Mouse (Mus musculus): ENCODE measurements at regions not wholly inside any gene's neighbourhood (a gene's known extent, or its start where the extent isn't known, plus 50 kb on each side); places are given as distances from the start of the nearest gene placed in this dataset.
A peak's percentile ranks its signal among the peaks of the same experiment; 100 is the strongest.

DNA sequence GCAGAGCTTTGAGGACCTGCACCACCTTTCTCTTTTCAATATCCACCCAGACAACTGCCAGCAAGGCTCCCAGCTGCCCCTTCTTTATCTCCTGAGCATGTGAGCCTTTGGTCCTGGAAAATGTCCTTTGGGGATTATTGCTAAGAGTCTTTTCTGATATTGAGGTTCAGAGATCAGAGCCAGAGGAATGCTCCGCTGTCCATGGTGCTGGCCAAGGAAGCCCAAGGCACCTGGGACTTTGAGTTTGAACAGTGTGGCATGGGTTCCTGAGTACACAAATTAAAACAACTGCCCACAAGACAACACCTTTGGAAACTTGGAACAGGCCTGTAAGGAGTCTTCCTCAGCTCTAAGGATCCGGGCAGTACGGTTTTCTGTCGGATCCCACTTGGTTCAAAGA, 52.6 kb upstream of the Slc28a3 start:
- DNase-seq (ENCODE audit: low read depth, low spot score): no peak

DNA sequence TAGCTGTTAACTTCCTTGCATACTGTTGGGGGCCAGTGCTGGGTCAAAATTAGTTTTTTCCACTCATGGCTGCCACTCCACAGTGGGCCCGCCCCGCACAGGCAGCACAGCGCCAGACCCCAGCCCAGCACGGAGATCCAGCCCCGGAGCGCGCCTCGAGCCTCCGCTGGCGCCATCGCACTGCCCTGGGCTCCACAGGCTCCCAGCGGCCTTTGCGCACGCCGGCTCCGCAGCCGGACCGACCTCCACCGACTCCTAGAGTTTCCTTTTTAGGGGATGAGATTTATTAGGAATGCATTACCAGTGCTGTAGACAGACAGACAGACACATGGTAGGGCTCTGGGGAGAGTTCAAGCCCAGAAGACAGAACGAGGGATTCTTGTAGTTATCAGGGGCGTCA, 58.0 kb upstream of the Slc28a3 start:
- DNase-seq (ENCODE audit: low read depth, low spot score): no peak

DNA sequence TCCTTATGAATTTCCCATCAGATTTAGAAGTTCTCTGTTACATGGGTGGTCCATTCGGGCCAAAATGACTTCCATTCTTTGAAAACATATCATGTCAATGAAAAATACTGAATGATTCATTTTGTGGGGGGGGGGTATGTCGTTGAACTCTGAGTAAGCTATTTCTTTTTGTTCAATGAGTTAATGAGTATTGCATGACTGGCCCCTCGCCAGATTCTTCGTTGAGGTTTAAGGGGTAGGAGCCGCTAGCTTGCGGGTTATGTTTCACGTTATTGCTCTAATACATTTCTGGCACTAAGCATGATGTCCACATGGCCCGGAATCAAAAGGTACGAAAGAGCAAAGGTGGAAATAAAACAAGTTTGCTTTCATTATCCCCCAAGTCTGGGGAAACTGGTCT, 59.5 kb upstream of the Slc28a3 start:
- DNase-seq (ENCODE audit: low read depth, low spot score): no peak

DNA sequence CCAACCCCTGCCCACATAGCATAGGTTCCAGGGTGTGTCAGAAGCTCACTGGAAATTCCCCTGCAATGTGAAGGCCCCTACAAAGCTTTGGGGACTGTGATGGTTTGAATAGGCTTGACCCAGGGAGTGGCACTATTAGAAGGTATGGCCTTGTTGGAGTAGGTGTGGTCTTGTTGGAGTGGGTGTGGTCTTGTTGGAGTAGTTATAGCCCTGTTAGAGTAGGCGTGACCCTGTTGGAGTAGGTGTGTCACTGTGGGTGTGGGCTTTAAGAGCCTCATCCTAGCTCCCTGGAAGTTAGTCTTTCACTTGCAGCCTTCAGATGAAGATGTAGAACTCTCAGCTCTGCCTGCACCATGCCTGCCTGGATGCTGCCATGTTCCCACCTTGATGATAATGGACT, 64.9 kb upstream of the Slc28a3 start:
- DNase-seq (ENCODE audit: low read depth, low spot score): peak; percentile 77

DNA sequence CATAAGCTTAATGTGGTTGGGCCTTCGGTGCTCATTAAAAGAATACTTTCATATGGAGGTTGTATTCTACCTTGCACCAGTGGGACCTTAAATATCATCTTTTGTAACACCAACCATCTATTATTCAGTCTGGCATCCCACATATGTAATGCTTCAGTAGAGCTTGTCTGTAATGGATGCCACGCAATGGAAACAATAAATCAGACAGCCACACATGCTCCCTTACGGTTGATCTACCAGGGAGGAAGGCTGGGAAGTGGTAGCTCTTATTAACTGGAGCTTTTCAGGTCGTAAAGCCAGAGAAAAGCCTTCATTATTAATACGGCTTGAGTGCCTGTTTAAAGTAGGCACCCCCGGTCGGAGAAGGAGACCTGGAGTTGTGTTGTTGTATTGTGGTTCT, 66.8 kb upstream of the Slc28a3 start:
- no peak for DNase-seq (ENCODE audit: low read depth, low spot score)

DNA sequence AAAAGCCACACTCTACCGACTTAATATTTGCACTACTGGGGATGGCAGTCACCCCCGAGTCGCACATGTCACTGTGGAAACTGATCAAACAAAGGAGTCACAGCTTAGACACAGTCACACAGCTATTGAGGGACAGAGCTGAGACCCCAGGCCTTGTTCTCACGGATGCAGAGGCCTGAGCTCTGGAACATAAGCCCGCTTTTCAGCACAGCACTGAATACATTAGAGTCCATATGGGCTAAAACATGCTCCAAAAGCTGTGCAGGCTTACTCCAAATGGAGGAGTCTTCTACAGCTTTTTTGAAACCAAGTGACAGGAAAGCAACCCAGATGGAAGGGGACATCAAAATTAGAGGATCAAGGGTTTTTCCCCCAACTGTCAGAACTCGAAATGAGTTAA, 69.0 kb upstream of the Slc28a3 start:
- DNase-seq (ENCODE audit: low read depth, low spot score): no peak

DNA sequence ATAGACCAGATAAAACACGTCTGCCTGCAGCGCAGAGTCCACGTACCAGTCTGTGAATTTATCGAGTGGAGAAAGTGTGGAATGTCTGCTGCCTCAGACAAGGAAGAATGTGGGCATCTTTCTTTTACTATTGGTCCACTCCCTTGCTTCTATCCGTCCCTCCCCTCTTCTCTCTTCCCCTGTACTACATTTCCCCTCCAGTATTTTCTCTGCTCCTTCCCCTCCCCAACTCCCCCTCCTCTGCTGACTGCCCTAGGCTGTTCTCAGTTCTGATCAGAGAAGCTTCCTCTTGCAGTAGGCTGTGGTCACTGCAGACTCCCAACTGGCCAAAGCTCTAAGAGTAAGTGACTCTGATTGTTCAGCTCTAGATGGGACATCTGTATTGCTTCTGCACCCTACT, 76.1 kb upstream of the Slc28a3 start:
- DNase-seq (ENCODE audit: low read depth, low spot score): no peak

DNA sequence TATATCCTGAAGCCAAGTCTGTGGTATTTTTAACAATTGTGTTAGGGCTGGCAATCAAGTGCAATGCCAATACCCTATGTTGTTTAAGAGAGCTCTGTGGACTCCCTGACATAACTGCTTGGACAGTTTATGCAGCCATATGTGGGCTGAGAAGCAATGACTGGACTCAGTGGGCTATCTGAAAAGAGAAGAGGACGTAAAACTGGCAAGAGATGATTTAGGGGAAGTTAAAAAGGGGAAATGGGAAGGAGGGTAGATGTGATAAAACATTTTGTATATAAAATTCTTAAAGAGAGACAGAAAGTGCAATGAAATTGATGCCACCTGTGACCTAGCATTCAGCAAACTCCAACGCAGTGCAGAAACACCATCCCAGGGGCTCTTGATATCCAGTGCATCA, 76.9 kb upstream of the Slc28a3 start:
- no peak for DNase-seq (ENCODE audit: low read depth, low spot score)

DNA sequence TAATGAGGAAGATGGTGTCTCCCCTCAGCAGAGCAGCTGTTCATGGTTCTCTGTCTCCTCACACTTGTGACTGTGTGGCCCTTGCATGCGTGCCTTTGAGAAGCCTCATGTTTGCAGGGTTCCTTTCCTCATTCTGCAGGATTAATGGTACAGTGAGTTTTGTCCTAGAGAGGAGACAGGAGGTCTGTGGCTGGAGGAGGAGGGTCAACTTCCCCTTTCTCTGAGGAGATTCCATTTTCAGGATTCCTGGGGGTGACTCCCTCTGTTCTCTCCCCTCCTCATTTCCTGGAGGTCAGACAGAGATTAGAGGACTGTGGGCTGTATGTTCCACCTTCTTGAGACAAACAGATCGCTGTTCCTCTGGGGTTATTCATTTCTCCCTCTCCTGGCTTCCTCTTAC, 77.6 kb upstream of the Slc28a3 start:
- DNase-seq (ENCODE audit: low read depth, low spot score): no peak

DNA sequence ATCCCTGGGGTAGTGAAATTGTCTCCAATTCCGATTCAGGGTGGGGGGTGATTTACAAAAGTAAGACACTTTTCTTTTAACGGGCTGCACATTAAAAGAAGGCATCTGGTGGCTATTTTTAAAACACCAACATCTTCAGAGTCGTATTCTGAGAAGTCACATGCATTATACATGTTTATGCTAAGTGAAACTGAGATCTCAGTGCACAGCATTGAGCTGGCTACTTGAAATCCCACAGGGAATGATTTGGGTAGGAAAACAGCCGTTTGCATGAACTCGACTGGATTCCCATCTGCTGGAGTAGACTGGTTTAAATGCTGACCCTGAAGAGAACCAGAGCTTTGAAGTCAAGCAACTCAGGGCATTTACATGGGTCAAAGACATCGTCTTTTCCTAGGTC, 84.0 kb upstream of the Slc28a3 start:
- no peak for DNase-seq (ENCODE audit: low read depth, low spot score)

DNA sequence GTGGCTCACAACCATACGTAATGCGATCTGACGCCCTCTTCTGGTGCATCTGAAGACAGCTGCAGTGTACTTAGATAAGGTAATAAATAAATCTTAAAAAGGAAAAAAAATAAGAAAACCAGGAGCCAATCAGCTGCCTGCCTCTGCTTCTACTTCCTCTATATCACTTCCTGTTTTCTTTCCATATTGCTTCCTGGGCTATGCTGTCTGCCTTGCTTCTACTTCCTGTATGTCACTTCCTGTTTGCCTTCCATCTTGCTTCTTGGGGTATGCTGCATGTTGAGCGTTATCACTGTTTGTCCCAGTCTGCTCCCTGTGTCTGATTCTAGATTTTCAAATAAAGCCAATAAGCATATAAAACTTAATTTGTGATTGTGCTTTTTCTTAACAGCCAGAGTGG, 85.3 kb upstream of the Slc28a3 start:
- no peak for DNase-seq (ENCODE audit: low read depth, low spot score)

DNA sequence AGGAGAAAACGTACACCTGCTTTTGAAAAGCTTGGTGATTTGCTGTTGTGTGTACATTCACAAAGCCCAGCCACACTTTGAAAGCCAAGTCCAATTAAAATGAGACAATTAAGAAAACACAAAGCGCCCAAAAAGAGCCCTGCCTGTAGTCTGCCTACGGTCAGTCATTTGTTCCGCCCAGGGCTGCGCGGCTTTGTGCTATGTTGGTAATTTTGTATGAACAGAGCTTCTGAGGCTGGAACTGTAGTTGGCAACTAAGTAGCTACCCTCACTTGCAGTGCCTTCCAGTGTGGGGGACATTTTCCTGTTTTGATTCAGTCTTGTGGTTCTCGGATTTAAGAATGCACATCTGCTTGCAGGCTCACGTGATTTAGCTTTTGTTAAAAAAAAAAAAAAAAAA, 89.3 kb upstream of the Slc28a3 start:
- DNase-seq (ENCODE audit: low read depth, low spot score): no peak

DNA sequence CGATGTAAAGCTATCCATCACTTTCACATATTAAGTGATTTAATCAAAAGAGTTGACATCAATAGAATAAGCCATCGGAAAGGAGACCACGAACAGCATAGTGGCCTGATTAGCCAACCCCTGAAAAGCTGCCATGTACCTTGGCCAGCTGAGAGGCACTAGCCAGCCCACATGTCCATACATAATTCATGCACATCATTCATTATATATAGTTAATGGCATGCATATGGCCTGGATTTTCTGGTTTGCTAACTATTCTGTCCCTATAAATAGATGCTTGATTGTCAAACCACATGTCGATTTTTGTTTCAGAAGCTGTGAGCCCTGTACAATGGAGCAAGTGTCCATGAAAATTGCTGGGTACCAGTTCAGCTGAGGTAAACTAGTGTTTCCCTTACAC, 93.5 kb upstream of the Slc28a3 start:
- DNase-seq (ENCODE audit: low read depth, low spot score): no peak

DNA sequence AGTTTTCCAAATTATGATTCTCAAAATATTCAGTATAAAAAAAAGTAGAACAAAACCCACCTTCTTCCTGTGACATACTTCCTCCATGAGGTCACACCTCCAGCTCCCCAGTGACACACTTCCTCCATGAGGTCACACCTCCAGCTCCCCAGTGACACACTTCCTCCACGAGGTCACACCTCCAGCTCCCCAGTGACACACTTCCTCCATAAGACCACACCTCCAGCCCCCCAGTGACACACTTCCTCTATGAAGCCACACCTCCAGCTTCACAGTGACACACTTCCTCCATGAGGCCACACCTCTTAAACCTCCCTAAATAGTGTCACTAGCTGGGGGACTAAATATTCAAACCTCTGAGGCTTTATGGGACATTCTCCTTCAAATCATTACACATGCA, 89.8 kb upstream of the Ntrk2 start:
- peak; percentile 9 for DNase-seq (ENCODE audit: low read depth, low spot score)

DNA sequence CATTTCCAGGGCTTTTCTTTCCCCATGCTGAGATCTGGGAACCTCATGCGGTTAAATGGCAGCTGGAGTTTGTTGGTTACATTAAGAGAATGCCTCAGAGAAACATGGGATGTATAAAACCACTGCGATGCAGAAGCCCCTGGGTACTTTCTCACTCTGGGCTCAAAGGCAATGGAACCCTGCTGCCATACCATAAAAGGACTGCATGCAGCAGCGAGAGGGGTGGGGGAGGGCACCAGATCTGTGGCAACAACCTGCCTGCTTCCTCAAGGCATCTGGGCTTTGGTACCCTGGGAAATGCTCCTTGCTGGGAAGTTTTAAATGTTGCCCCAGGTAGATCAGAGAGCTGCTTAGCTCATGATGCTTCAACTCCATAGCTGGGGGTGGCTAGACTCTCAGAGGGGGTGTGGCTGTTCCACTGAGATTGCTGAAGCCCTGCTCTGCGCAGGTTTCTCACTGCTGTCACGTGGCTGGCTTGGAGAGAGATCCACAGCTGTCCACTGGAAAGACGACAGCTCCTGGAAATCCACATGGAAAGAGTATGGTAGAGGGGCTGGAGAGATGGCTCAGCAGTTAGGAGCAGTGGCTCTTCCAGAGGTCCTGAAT, 75.8 kb upstream of the Ntrk2 start:
- DNase-seq (ENCODE audit: low read depth, low spot score): peak; percentile 21

DNA sequence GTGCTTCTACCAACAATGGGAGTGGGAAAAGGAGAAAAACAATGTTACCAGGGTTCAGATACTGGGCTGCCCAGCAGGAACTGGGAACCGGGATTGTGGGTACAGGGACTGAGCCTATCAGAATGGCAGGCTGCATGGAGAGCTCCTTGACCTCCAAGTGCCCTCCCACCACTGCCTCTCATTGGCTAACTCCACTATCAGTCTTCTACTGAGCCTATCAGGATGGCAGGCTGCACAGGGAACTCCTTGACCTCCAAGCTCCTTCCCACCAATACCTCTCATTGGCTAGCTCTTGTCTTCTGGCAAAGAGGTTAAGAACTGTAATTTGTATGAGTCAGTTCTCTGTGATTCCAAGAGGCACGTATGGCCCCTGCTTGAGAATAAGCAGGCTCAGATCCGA, 73.6 kb upstream of the Ntrk2 start:
- DNase-seq (ENCODE audit: low read depth, low spot score): peak; percentile 80

DNA sequence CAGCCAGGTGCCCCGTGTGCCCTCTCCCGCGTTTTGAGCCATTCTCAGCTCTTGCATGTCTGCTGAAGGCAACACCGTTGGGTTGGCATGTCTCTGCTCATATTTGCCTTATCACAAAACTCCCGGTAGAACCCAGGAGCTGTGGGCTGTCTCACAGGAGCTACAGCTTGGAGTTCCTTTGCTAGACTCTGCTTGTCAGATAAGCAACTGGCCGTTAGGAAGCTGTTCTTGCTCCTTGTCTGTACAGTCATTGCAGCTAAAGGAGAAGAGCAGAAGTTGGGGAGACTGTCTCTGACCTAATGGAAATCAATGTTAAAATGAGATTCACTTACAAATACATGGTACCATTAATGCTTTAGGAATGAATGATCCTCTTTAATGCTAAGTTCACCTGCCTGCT, 72.8 kb upstream of the Ntrk2 start:
- no peak for DNase-seq (ENCODE audit: low read depth, low spot score)

DNA sequence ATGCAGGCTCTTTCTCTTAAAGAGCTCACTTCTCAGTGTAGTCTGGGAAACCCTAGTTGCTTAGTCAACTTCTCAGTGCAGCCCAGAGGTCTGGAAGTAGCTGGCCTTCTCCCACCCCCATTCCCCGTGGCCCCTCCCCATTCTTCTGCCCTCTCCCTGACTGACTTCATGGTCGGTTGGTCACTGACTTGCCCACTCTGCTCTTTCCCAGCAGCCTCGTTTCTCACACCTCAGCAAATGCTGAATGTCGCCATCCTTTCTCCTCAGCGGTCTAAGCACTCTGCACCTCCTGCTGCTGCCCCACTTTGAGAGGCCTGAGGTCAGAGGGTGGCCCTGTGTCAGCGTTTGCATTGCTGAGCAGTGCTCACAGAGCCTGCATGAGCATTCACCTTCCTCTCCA, 70.8 kb upstream of the Ntrk2 start:
- DNase-seq (ENCODE audit: low read depth, low spot score): no peak

DNA sequence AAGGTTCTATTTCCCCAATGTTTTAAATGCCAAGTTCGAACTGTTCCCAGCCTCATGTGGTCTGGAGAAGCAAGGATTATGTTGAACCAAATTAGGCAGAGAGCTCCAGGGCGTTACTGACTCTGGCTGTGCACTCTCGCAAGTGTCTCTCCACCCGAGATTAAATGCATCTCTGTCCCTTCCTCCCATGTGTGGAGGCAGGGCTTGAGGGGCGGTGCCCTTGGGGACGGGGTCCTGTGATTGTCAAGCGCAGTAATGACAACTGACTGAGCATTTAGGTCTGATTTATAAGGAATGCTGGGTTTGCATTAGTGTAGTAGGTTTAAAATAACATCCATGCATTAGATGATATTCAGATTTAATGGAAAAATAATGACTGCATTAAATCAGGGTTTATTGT, 65.6 kb upstream of the Ntrk2 start:
- DNase-seq (ENCODE audit: low read depth, low spot score): no peak

DNA sequence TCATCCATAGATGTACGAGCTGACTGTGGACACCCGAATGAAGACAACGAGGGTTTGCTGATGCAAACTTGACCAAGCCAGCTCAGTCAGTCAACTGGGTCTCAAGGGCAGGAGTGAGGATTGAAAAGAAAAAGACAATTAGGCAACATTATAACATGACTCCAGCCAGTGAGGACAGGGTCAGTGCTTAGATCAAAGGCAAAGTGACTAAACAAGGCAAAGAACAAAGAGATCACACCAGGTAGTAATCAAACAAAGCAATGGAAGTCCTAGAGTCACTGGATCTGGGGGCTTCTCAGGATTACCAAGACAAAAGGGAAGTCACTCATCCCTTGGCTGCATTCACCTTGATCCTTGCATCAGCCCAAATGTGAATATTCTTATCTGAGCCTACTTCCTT, 60.3 kb upstream of the Ntrk2 start:
- peak; percentile 80 for DNase-seq (ENCODE audit: low read depth, low spot score)

DNA sequence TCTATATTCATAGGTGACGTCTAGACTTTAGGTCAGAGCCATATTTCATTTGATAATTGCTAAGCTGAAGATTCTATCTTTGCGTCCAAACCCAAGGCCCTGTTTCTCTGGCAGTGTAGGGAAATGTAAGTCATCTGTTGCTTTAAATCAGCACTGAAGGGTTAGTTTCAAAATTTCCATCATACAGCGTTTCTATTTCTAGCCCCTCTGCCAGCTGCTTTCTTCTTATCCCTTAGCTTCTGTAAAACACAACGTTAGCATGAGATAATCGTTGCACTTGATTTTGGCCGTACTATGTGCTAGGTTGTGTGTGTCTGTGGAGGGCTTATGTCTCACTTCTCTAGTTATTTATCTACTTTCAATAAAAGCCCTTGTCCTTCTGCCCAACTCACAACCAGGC, 58.7 kb upstream of the Ntrk2 start:
- no peak for DNase-seq (ENCODE audit: low read depth, low spot score)

DNA sequence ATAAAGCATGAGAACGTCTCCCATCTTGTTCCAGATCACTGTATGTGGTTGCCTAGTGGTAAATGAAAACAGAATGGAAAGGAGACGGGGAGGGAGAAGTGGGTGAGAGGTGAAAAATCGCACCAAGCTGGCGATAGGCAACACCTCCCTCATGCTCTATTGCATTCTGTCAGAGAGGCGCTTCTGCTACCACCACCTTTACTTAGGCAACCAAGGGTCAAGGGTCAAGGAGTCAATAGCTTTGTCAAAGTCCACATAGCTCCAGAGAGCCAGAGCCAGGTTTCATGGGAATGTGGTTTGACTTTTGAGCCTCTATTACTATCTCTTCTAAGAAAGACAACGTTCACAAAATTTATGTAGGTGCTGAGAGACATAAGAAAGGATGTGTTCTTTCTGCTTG, 50.2 kb upstream of the Ntrk2 start:
- no peak for DNase-seq (ENCODE audit: low read depth, low spot score)
